Mouse (Mus musculus): Measurements from ENCODE around the gene Plxdc2.
"Not testable (repeated sequence)": the region's sequence is repeated elsewhere in the genome, so short reads cannot be mapped to it uniquely, and the experiment has no call there.

Gene Plxdc2

GRCm38 (mm10) chr2:16749302-16749909, 393.3 kb downstream of the Plxdc2 start:
- no peak for DNase-seq (ENCODE audit: low spot score)

- DNase-seq (ENCODE audit: low spot score): no peak
Measured at GRCm38 (mm10) chr2:16757158-16757557, 401.1 kb downstream of the Plxdc2 start.

- DNase-seq (ENCODE audit: low spot score): no peak
Measured at GRCm38 (mm10) chr2:16759766-16760165, 403.7 kb downstream of the Plxdc2 start.

- not testable (repeated sequence) for DNase-seq (ENCODE audit: low spot score)
Measured at GRCm38 (mm10) chr2:16769149-16769548, 413.0 kb downstream of the Plxdc2 start.

- no peak for DNase-seq (ENCODE audit: low spot score)
Measured at GRCm38 (mm10) chr2:16773398-16774113, 417.5 kb downstream of the Plxdc2 start.

GRCm38 (mm10) chr2:16774114-16774433, 418.0 kb downstream of the Plxdc2 start:
- DNase-seq (ENCODE audit: low spot score): no peak

GRCm38 (mm10) chr2:16795283-16795682, 439.2 kb downstream of the Plxdc2 start:
- DNase-seq (ENCODE audit: low spot score): no peak

Measured in testis, postnatal 10 days (tissue).